Mouse (Mus musculus) liver, adult 2 months (tissue): Measurements from ENCODE around the gene Eme1.

Experiments used
- CTCF ChIP-seq: fragments of 200-500 bp; IDR thresholded peaks from 2 replicates; pipeline ENCODE4 v1.5.1; 2011; ENCODE audit warnings: low read depth, low read length, control low read depth
- POLR2A ChIP-seq: fragments of 200-500 bp; IDR thresholded peaks from 2 replicates; pipeline ENCODE4 v1.6.1; 2011; ENCODE audit warnings: low read length, control low read depth; ENCODE audit not compliant: insufficient read depth; ENCODE audit errors: extremely low read depth

GRCm38 (mm10) chr11:94702216-94702610, 48.4 kb upstream of the Eme1 start:
- TF ChIP-seq CTCF: no peak
- TF ChIP-seq POLR2A: no peak
